Mouse (Mus musculus): ENCODE results near the gene Ccl9.
"Not testable (repeated sequence)": the region's sequence is repeated elsewhere in the genome, so short reads cannot be mapped to it uniquely, and the experiment has no call there.

The Ccl9 gene

DNA sequence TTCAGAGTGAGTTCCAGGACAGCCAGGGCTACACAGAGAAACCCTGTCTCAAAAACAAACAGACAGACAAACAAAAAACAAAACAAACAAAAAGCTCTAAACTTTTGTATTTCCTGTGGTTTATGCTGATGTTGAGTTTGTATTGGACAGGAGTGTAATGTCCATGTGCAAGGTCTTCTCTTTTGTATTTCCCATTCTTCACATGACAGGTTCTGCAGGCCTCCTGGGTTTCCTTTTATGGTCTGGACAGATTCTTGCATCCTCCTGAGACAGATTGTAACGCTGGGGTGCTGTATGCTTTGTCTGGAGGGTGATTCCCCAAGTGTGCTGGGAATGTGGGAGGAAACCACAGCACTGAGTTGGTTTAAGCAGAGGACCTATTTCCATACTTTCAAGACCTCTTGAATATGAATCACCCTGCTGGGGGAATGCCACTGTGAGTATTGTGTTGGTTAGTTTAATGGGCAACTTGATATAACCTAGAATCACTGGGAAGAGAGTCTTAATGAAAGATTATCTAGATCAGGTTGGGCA is 2.3 kb upstream of the Ccl9 start:
- no peak for DNase-seq (ENCODE audit: low spot score)

DNA sequence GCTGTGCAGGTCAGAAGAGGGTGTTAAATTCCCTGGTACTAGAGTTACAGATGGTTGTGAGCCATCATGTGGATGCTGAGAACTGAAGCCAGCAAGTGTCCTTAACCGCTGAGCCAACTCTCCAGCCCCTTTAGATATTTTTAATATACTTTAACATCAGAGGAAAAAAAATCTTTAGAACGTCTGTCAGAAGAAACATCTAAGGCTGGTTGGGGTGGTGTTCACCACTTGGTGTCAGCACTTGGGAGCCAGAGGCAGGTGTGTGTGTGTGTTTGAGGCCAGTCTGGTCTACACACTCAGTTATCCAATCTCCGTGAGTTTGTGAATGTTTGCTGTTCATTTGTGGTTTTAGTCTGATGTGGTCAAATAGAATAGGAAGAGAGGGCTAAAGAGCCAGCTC is 563 bp upstream of the Ccl9 start:
- DNase-seq (ENCODE audit: low spot score) = no peak

DNA sequence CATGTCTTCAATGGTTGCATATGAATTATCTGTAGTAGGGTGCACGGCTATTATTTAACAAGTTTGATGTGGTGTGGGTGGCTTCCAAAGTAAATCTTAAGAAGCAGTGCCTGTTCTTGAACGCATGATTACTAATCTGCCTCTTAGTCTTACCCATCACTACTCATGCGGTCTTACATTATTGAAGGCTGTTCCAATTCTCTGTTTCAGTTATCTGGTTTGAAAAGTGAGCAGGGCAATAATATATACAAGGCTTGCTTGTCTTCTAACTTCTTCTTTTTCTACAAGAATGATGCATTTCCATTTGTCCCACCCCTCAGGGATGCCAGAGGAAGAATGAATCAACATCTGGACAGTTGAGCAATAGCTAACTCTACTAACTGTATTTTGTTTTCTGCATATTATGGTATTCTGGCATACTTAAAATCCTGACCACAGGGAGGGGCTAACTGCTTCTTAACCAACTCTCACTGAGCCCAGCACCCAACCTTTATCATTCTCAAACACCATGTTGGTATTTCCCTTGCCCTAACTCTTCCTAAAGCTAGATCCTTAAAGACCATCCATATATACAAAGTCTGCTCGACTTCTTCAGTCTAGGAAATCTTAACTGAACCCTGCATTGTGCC is 1.4 kb downstream of the Ccl9 start:
- DNase-seq (ENCODE audit: low spot score) = no peak

DNA sequence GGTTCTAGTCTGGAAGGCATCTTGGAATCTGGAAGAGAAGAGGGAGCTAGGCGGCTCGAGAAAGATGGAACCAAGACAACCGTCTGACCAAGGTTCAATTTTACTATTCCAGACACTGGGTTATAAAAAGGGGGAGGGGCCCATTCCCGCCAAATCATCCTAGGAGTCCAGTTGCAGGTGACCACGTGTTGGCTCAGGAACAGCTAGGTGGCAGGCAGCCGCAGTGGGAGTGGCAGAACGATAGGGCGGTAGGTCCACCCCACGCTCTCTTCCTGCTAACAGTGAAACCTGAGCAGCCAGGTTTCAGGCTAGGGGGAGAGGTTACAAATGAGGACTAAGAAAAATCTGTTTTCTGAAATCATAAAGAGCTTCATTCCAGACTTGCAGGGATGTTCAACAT is 5.6 kb downstream of the Ccl9 start:
- no peak for DNase-seq (ENCODE audit: low spot score)

DNA sequence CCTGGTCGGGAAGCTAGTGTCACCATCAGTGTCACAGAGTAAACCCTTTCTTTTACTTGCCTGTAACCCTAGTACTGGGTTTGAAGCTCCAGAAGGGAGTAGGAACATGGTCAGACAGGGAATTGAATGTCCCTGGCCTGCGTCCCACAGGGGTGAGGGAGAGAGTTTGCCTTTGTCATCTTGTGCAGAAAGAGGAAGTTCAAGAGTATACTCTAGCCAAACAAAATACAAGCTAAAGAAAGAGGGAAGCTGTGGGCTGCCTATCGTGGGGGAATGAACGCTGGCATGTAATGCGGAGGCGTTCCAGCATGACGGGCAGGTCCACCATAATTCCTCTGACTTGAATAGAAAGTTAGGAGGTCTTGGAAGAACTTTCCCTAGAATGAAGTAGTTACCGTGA is 6.2 kb downstream of the Ccl9 start:
- no peak for DNase-seq (ENCODE audit: low spot score)

DNA sequence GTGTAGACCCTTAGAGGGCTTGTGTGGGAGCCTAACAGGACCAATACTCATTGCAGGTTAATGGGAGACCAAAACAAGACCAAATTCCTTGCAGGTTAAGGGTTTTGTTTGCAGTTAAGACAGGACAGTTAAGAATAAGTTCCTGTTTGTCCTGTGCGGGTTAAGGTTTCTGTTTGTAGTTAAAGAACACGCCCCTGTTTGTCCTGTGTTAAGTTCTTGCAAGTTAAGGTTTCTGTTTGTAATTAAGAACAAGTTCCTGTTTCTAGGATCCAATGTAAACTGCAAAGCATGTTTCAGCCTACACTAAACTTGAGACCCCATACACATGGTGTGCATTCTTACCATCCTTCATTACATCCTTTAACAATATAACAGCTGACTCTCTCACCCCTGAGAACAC is 8.2 kb downstream of the Ccl9 start:
- no peak for DNase-seq (ENCODE audit: low spot score)

DNA sequence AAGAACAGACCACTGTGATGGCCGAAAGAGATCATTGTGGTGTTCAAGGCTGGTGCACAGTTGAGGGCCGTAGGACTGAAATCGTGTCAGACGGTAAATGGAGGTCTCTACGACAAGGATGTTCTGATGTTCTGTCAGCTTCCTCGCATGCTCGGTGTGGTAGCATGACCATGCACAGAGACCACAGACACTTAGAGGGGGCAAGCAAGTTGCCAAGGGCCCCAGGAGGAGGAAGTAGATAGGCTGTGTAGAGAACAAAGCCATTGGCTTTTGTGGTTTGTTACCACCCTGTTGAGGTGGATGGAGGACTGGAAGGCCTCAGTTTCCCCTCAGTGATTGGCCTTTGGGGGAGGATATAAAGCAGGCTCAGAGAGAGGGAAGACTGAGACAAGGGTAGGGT is 9.2 kb downstream of the Ccl9 start:
- DNase-seq (ENCODE audit: low spot score) = no peak

DNA sequence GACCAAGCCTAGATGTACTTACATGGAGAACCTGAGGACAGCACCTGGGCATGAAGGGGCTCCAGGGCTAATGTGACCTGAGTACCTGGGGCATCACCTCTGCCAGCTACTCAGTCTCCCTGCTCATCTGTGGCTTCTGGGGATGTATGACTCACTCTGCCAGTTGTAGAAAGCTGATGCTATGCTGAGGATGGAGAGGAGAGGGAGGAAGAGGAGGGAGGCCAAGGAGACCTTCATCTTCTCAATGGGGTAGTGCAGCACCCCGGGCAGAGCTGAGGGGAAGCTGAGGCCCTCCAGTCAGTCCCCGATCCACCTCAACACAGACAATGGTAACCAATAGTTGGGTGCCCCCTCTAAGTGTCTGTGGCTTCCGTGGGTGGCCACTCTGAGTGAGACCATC is 9.7 kb downstream of the Ccl9 start:
- DNase-seq (ENCODE audit: low spot score) = no peak

DNA sequence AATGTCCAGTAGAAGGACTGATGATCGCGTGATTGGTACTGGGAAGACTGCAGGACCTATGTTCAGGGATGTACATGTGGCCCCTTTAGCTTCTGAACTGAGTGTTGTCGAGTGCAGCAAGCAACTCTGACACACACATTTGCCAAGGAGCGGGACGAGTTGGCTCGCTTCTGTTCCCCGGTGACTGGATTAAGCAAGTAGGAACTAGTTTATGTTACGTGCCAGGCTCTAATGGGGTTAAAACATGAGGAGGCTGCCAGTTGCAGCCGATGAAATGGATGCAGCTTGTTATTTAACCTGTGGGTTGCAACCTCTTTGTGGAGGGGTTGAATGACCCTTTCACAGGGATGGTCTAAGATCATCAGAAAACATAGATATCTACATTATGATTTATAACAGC is 10.4 kb downstream of the Ccl9 start:
- DNase-seq (ENCODE audit: low spot score) = no peak

DNA sequence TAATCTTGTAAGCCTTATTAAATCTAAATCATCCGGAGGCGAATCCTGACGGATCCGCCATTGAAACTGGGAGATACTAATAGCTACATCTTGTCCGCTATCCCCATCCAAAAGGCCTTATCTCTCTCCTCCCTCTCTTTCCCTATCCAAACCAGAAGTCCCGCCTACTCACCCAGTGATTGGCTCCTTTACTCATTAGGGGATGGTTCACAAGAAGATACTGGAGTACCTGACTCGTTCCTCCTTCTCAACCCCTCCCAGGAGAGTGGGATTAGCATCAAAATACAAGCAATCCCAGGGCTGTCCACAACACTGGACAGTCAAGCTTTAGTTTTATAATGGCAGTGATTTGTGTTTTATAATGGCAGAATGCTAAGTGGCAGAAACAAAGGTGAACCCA is 11.1 kb downstream of the Ccl9 start:
- DNase-seq (ENCODE audit: low spot score) = no peak

DNA sequence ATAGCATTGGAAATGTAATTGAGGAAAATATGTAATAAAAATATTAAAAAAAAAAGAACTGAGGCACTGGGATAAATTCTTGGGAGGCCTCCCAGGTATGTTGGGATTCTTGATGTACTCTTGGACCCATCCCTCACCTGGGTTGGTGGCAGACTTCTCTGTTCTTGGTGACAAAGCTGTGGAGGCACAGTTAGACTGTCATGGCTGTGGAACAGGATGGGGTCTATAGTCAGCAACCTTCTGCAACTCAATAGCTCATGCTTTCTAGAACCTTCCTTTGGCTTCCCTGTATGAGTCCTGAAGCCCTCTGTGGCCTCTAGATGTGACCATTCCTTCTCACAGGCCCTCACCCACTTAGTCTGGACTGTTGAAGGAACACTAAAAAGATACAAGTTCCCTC is 11.8 kb downstream of the Ccl9 start:
- DNase-seq (ENCODE audit: low spot score) = no peak

DNA sequence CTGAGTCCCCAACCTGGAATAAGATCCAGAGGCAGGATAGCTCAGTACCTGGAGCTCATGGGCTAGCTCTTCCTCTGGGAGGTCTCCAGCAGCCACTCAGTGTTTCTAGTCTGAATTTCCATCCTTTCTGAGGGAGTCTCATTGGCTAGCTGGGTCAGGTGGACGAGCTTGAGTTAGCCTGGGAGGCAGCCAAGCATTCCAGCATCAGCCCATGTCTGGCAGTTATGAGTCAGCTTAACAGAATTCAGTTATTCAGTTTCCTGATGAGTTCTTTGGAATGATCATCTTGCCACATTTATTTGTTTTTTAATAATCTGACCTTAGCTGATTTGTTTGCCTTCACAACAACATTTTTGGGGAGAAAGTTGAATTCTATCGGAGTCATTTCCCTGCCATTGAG is 14.7 kb downstream of the Ccl9 start:
- DNase-seq (ENCODE audit: low spot score) = no peak

DNA sequence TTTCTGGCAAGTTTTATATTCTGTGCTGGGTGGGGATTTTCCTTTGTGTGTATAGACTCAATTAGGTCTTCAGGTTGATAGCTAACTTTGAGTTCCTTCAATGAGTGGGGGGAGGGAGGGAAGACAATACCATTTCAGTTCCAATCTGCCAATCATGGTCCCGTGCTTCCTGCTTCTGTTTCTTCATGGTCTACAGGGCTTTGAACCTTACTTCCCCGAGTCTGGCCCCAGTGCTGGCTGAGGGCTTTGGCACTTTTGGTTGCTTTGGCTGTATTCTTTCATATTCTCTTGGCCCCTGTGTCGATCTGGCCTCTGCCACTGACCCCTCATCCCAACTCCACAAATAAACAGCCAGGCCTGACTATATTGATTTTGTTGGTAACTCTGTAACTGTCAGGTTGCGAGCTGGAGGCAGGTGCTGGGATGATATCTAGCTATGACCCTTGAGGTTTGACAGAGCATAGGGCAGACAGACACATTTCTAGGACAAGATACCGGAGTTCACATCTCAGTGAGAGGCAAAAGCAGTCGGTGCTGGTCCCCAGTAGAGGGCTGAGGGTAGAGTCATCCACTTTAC is 16.0 kb downstream of the Ccl9 start:
- no peak for DNase-seq (ENCODE audit: low spot score)

DNA sequence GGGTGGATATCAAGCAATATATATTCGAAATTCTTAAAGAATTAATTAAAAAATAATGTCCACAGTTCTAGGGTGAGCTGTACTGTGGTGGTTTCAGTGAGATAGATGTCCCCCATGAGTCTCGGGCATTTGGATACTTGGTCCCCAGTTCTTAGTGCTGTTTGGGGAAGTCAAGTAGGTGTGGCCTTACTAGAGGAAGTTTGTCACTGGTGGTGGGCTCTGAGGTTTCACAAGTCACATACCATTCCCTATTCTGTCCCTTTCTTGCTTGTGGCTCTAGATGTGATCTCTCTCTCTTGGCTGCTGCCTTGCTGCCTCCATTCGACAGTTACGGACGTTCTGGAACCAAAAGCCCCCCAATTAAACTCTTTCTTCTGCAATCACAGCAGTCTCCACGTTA is 18.0 kb downstream of the Ccl9 start:
- DNase-seq (ENCODE audit: low spot score) = no peak

DNA sequence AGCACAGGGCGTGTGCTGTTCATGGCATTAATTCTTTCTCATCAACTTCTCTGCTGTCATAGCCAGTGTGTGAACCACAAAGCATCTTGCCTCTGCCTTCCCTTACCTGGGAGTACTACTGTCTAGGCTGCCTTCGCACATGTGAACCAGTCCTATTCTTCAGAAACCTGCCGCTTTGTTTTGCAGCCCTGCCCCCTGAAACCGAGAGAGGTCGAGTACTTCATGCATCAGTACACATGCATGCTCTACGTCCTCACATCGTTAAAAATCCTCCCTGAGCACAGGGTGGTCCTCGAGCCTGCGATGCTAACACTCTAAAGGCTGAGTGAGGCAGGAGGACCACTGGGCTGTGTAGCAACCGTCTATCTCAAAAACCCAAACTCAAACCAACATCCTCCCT is 21.4 kb downstream of the Ccl9 start:
- no peak for DNase-seq (ENCODE audit: low spot score)

DNA sequence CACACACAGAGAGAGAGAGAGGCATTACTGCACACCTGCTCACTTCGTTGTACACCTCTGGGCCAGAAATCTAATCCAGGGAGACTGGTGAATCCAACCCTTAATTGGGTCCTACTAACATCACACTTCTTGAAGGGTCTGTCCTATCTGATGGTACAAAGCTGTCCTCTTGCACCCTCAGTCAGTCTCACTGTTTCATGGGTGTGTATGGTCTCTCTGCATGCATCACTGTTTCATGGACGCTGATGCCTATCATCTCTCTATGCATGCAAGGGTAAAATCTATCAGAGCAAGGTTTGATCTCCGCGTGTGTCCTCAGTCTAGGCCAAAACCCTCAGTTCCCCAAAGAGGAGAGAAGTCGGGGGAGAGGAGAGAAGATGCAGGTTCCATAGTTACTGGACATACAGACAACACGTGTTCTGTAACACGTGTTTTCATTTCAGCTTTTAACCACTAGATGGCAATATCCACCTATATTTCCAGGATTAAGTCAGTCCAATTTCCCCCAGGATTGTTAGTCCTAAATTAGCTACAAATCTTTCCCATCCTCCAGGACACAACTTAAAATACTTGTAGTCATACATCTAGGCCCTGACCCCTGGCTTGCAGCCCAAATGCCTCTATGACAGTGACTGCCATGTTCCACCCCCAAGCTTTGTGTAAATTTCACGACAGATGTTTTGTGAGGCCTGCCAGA is 22.2 kb downstream of the Ccl9 start:
- no peak for DNase-seq (ENCODE audit: low spot score)

DNA sequence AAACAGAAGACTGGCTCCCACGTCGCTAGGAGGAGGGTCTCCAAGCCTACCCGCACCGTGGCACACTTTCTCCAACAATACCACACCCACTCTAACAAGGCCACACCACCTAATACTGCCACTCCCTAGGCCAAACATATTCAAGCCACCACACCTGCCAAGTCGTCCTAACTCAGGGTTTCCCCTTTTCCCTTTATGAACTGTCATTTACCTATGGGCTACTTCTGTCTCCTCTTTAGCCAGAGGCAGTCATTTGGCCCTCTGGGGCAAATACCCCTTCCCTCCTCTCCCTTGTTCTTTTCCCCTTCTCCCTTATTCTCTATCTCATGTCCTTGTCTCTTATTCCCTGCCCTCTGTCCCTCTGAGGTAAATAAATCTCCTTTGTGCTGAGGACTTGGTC is 26.8 kb downstream of the Ccl9 start:
- no peak for DNase-seq (ENCODE audit: low spot score)

DNA sequence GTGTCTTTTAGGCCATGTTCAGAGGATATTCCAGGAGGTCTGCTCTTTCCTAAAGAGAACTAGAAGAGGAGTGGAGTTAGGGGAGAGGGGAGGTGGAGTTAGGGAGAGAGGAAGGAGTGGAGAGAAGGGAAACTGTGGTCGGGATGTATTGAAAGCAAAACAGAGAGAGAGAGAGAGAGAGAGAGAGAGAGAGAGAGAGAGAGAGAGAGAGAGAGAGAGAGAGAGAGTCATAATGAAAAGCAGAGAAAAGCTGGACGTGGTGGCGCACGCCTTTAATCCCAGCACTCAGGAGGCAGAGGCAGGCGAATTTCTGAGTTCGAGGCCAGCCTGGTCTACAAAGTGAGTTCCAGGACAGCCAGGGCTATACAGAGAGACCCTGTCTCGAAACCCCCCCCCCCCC is 27.4 kb downstream of the Ccl9 start:
- not testable (repeated sequence) for DNase-seq (ENCODE audit: low spot score)

DNA sequence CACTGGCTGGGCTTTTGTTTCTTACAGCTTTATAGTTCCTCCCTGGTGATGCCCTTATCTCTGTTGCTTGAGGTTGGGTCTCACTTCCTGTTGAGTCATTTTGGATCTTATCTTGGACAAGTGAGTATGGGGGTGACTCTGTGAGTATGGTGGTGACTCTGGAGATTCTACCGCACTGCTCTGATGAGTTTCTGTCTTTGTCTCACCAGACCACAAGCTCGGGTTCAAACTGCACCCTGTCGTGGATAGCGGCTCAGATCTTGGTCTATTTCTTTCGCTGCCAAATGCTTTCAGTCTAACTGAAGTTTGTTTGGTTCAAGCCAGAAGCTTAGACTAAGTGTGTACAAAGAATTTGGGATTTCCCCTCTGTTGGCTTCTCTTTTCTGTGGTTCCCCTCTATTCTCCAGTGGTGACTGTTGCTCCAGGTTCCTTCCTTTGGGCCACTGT is 28.2 kb downstream of the Ccl9 start:
- DNase-seq (ENCODE audit: low spot score) = no peak

DNA sequence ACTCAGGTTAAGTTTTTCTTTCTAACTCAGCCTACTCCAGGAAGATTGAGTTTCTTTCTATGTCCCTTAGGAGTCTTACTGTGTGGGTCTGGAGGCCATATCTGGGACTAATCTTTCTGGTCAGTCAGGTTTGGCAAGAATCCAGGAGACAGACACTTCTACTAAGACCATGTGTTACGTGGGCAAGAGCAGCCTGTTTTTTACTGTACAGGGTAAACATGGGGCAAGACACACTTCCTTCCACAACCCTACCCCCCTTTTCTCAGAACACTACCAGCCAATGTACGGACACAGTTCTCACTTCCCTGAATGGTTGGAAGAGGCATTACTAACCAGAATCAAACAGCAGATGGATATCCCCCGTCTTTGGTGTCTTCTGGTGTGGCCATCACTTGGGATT is 34.2 kb downstream of the Ccl9 start:
- no peak for DNase-seq (ENCODE audit: low spot score)

DNA sequence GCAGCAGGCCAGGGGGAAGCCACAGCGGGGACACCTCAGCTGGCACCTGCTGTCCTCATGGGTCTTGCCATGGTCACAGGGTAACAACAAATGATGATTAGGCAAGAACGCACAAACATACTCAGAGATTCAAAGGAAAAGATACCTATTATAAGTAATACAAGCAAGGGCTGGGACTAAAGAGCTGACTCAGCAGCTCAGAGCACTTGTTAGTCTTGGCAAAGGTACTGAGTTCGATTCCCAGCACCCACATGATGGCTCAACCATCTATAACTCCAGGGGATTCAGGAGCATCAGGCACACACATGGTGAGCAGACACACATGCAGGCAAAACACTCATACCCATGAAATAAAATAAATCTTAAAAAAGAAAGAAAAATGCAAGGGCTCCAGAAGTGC is 37.0 kb downstream of the Ccl9 start:
- no peak for DNase-seq (ENCODE audit: low spot score)

DNA sequence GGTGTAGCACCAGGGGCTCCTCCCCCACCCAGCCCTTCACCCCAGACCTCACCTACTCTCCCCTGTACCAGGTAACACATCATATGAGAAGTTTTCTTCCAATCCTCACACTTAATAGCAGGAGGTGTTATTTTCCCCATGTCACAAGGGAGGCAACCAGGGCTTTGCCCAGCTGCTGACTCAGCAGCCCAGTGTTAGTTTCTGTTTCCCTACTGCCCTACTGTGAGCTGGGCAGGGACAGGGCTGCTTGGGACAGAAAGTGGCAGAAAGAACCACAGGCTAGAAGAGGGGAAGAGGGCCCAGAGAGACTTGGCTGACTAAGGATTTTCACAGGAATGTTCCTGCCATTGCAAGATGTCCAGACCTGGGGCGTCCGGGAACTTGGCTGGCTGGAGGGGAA is 37.5 kb downstream of the Ccl9 start:
- DNase-seq (ENCODE audit: low spot score) = no peak

DNA sequence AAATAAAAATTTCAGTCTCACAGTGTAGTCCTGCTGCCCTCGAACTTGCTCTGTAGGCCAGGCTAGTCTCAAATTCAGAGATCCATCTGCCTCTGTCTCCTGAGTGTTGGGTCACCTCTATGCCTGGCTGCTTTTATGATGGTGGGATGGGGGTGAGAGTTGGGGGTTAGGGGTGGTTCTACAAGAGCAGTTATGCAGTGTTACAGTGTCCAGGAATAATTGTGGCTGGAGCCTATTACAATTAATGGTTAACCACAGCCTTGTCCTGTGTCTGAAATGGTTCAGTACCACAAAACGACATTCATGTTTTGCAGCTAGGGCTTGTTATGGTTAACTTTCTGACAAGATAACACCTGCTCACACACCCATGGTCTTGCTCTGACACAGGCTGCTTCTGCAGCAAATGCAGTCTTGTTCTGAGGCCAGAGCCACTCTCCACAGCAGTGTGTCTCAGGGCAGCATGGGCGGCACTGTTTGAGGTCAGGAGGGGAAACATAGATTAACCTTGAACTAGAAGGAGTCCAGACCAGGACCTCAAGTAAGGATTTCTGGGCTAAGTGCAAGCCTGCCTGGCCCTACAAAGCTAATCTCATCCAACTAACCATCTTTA is 39.6 kb downstream of the Ccl9 start:
- DNase-seq (ENCODE audit: low spot score) = no peak
